ENCODE assay signal across 17 mouse cellular contexts in the genomic region with DNA sequence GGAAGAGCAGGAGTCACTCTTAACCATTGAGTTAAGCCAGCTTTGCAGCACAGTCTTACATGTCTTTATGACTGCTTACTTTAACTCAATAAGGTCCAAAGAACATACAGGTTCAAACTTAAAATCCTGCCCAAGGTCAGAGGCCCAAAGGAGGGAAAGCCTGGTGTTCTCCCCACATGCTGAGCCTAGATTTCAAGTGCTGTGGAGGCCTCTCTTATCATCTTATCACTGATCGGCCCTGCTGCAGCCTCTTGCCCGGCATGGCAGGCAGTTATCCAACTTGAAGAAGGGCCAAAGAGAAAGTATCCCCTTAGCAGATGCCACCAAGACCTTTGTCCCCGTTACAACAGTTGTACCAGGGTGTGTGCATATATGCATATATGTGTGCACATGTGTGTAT.
"Had no signal": no experiment of that assay in that cellular context is flagged by ENCODE, and none has a peak within 500 bp of the region (broad histone marks: within the 10 kb centered on the region; RNA-seq: fewer than 3 reads in every experiment).

No protein-coding gene starts in this region.

- H3K4me2 ChIP-seq: liver, embryonic 11.5 days; lung, embryonic 15.5 days; midbrain, embryonic 13.5 days had no signal

- H3K9me3 ChIP-seq: lung, embryonic 15.5 days; midbrain, embryonic 13.5 days had no signal

- ATAC-seq: midbrain, embryonic 13.5 days; midbrain, embryonic 16.5 days had no signal

- H3K27ac ChIP-seq: kidney, postnatal 0 days; layer of hippocampus, adult 2 months; liver, embryonic 14.5 days; lung, embryonic 15.5 days; midbrain, embryonic 13.5 days had no signal

- H3K36me3 ChIP-seq: lung, embryonic 15.5 days; midbrain, embryonic 13.5 days had no signal

- H3K27me3 ChIP-seq: lung, embryonic 15.5 days; midbrain, embryonic 13.5 days had no signal

- H3K4me1 ChIP-seq: lung, embryonic 15.5 days; midbrain, embryonic 13.5 days had no signal

- H3K9ac ChIP-seq: liver, embryonic 14.5 days; lung, embryonic 15.5 days; midbrain, embryonic 13.5 days had no signal

- H3K4me3 ChIP-seq: layer of hippocampus, adult 2 months; lung, embryonic 15.5 days; midbrain, embryonic 13.5 days had no signal

- DNase-seq: kidney, adult 2 months; kidney, postnatal 25 days; layer of hippocampus, adult 9-11 months; lung, adult 18-20 months; lung, postnatal 10 days; lung, postnatal 4 days; right cerebral cortex, adult 18-20 months; right cerebral cortex, postnatal 14 days; thymus, adult 18-20 months; thymus, postnatal 36 days had no signal
